ENCODE assay signal across 8 mouse cellular contexts in the genomic region with DNA sequence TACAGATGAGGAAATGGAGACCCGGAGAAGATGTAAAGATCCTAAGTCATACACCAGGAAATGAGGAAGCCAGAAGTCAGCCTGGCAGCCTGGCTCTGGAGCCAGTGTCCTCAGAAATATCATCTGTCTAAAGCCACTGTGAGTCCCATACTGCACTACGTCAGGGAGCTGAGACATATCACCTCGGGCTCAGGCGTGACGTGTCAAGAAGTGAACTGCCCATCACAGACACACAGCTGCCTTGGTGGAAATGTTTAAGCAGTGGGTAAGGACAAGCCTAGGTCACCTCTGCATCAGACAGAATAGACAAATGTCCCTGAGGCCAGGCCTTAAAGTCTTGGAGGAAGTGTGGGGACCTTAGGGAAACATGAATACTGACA.
DNase-seq lines count a peak whose midpoint lies in the region; ATAC-seq and TF ChIP-seq lines count a peak whose summit lies in the region.

No protein-coding gene starts in this region.

- H3K27me3 ChIP-seq in cerebellum, adult 2 months (ENCODE audit: control insufficient read depth, insufficient read depth, low read length) = no peaks in the 10 kb centered on the region
- H3K27me3 ChIP-seq in kidney, embryonic 16.5 days (ENCODE audit: insufficient read depth, low read length) = no peaks in the 10 kb centered on the region
- no peaks in the 10 kb centered on the region for H3K27me3 ChIP-seq in embryonic facial prominence, embryonic 15.5 days
- H3K27me3 ChIP-seq in limb, embryonic 13.5 days = no peaks in the 10 kb centered on the region

- H3K27ac ChIP-seq in cerebellum, adult 2 months (ENCODE audit: insufficient read depth, low read length) = peak overlapping the region; percentile 88
- H3K27ac ChIP-seq in kidney, embryonic 16.5 days (ENCODE audit: low read length) = peak overlapping the region; percentile 81
- H3K27ac ChIP-seq in embryonic facial prominence, embryonic 15.5 days (replicated peaks) = peak overlapping the region; percentile 28; the same call in 1 of the 2 replicates
- peak overlapping the region; percentile 84 for H3K27ac ChIP-seq in limb, embryonic 13.5 days

- WGBS in cerebellum, adult 2 months = 25% methylated on average over 5 of the region's 5 CpGs
- 54% methylated on average over 5 of the region's 5 CpGs for WGBS in kidney, embryonic 16.5 days
- 65% methylated on average over 5 of the region's 5 CpGs for WGBS in embryonic facial prominence, embryonic 15.5 days
- 67% methylated on average over 5 of the region's 5 CpGs for WGBS in limb, embryonic 13.5 days

- H3K4me1 ChIP-seq in cerebellum, adult 2 months (ENCODE audit: control insufficient read depth, insufficient read depth, low read length) = peaks cover 52% of the 10 kb centered on the region
- H3K4me1 ChIP-seq in kidney, embryonic 16.5 days (ENCODE audit: insufficient read depth, low read length) = peaks cover 60% of the 10 kb centered on the region
- H3K4me1 ChIP-seq in embryonic facial prominence, embryonic 15.5 days = peaks cover 34% of the 10 kb centered on the region
- peaks cover 46% of the 10 kb centered on the region for H3K4me1 ChIP-seq in limb, embryonic 13.5 days

- 0 out of 2 replicates have a peak, but pooled peaks cover 2% of the 10 kb centered on the region for H3K36me3 ChIP-seq in kidney, embryonic 16.5 days (ENCODE audit: insufficient read depth, low read length)
- H3K36me3 ChIP-seq in embryonic facial prominence, embryonic 15.5 days = no peaks in the 10 kb centered on the region
- no peaks in the 10 kb centered on the region for H3K36me3 ChIP-seq in limb, embryonic 13.5 days

- H3K4me3 ChIP-seq in cerebellum, adult 2 months (replicated peaks; ENCODE audit: insufficient read depth, low read depth, low read length) = no peak overlapping the region
- H3K4me3 ChIP-seq in kidney, embryonic 16.5 days (ENCODE audit: low read length) = no peak overlapping the region
- no peak overlapping the region for H3K4me3 ChIP-seq in embryonic facial prominence, embryonic 15.5 days (replicated peaks)
- H3K4me3 ChIP-seq in limb, embryonic 13.5 days = no peak overlapping the region

- H3K4me2 ChIP-seq in kidney, embryonic 16.5 days (replicated peaks; ENCODE audit: low read depth, low read length) = no peak overlapping the region
- no peak overlapping the region for H3K4me2 ChIP-seq in embryonic facial prominence, embryonic 15.5 days (replicated peaks)
- H3K4me2 ChIP-seq in limb, embryonic 13.5 days (replicated peaks) = no peak overlapping the region

- peak overlapping the region; percentile 18; the same call in 1 of the 2 replicates for H3K9ac ChIP-seq in kidney, embryonic 16.5 days (replicated peaks; ENCODE audit: low read length)
- no peak overlapping the region for H3K9ac ChIP-seq in embryonic facial prominence, embryonic 15.5 days
- no peak overlapping the region for H3K9ac ChIP-seq in limb, embryonic 13.5 days

- H3K9me3 ChIP-seq in kidney, embryonic 16.5 days (ENCODE audit: low read length) = peaks cover 6% of the 10 kb centered on the region; the same call in 1 of the 2 replicates
- H3K9me3 ChIP-seq in embryonic facial prominence, embryonic 15.5 days (replicated peaks) = no peaks in the 10 kb centered on the region
- no peaks in the 10 kb centered on the region for H3K9me3 ChIP-seq in limb, embryonic 13.5 days

- DNase-seq in cerebellum, adult 2 months = peak in 1 of 2 experiments; percentile 62
- no peak for DNase-seq in cerebellum, adult 18-20 months
- DNase-seq in kidney, adult 8-10 months = no peak
- DNase-seq in gastrocnemius, postnatal 10 days = no peak
- no peak for DNase-seq in gastrocnemius, postnatal 36 days

- no peak for TF ChIP-seq CTCF in cerebellum, adult 2 months (IDR thresholded peaks at IDR 0.05; ENCODE audit: borderline replicate concordance, insufficient read depth, low read depth, low read length)

- intact Hi-C loops in gastrocnemius, postnatal 36 days (cut with DNase I) = loop anchor here (1.0 kb wide), 1 partner anchor 88 kb away; a partner anchor contains a TSS

- no peak for ATAC-seq in kidney, embryonic 16.5 days (ENCODE audit: low FRiP score, low TSS enrichment)
- no peak for ATAC-seq in embryonic facial prominence, embryonic 15.5 days (ENCODE audit: insufficient number of reproducible peaks, low FRiP score, low TSS enrichment, low read depth)
- no peak for ATAC-seq in limb, embryonic 13.5 days (ENCODE audit: low FRiP score, low read depth)

- TF ChIP-seq POLR2A in cerebellum, adult 2 months (IDR thresholded peaks at IDR 0.05; ENCODE audit: borderline replicate concordance, insufficient read depth, low read length) = no peak

Comparison
In these comparisons a context has a peak if more than half of its experiments do, and no peak if none do; other contexts are left out.
1. H3K27ac ChIP-seq: peak in every context shown above with its lines; median percentile 88 in cerebellum, adult 2 months; 84 in limb, embryonic 13.5 days; 81 in kidney, embryonic 16.5 days; 28 in embryonic facial prominence, embryonic 15.5 days.